Comparison of ENCODE assay signal across 17 mouse cellular contexts in genomic region chr2:105715409-105716115, GRCm38 (mm10). TPM values are rescaled to one million over a fixed set of nuclear protein-coding genes. Genes with fewer than 3 reads are reported as not detected.
DNase-seq lines count a peak whose midpoint lies in the region; ATAC-seq lines count a peak whose summit lies in the region.
"Had no signal": no experiment of that assay in that cellular context is flagged by ENCODE, and none has a peak within 500 bp of the region (broad histone marks: within the 10 kb centered on the region; RNA-seq: fewer than 3 reads in every experiment).

No protein-coding gene starts in this region.

- H3K9ac ChIP-seq in forebrain, embryonic 12.5 days: no peak overlapping the region
- no peak overlapping the region for H3K9ac ChIP-seq in midbrain, embryonic 11.5 days (ENCODE audit: low read length)
- no peak overlapping the region for H3K9ac ChIP-seq in midbrain, embryonic 13.5 days (replicated peaks)
- H3K9ac ChIP-seq: heart, embryonic 15.5 days; liver, embryonic 13.5 days had no signal

- DNase-seq in forebrain, embryonic 10.5 days (ENCODE audit: extremely low spot score, low spot score): no peak
- peak; percentile 79 for DNase-seq in midbrain, embryonic 11.5 days (ENCODE audit: low spot score, missing footprints)
- no peak for DNase-seq in midbrain, embryonic 10.5 days (ENCODE audit: low spot score)
- no peak for DNase-seq in gastrocnemius, postnatal 4 days (ENCODE audit: low spot score in 2 of 2)
- no peak for DNase-seq in cerebellum, postnatal 25 days
- no peak for DNase-seq in lung, postnatal 36 days
- DNase-seq: adrenal gland, postnatal 36 days; cerebellum, postnatal 10 days; kidney, adult 9 months; liver, embryonic 13.5 days; lung, postnatal 10 days; retina, postnatal 1 day; thymus, adult 2 months had no signal

- ATAC-seq in forebrain, embryonic 12.5 days (ENCODE audit: low FRiP score): no peak
- no peak for ATAC-seq in midbrain, embryonic 11.5 days (ENCODE audit: low FRiP score)
- 0 out of 2 replicates have a peak, but pooled peaks have one; percentile 35 for ATAC-seq in midbrain, embryonic 13.5 days

- H3K9me3 ChIP-seq in forebrain, embryonic 10.5 days: no peaks in the 10 kb centered on the region
- H3K9me3 ChIP-seq in forebrain, embryonic 12.5 days: no peaks in the 10 kb centered on the region
- H3K9me3 ChIP-seq in midbrain, embryonic 11.5 days (ENCODE audit: control insufficient read depth, low read length): no peaks in the 10 kb centered on the region
- no peaks in the 10 kb centered on the region for H3K9me3 ChIP-seq in midbrain, embryonic 10.5 days (replicated peaks)
- H3K9me3 ChIP-seq in midbrain, embryonic 13.5 days: no peaks in the 10 kb centered on the region
- H3K9me3 ChIP-seq: heart, embryonic 15.5 days; liver, embryonic 13.5 days had no signal

- peaks cover 61% of the 10 kb centered on the region for H3K4me1 ChIP-seq in forebrain, embryonic 10.5 days
- peaks cover 37% of the 10 kb centered on the region for H3K4me1 ChIP-seq in forebrain, embryonic 12.5 days
- H3K4me1 ChIP-seq in midbrain, embryonic 11.5 days (ENCODE audit: control insufficient read depth, insufficient read depth, low read length): peaks cover 5% of the 10 kb centered on the region
- H3K4me1 ChIP-seq in midbrain, embryonic 10.5 days: peaks cover 42% of the 10 kb centered on the region
- peaks cover 15% of the 10 kb centered on the region for H3K4me1 ChIP-seq in midbrain, embryonic 13.5 days (replicated peaks)
- H3K4me1 ChIP-seq: heart, embryonic 15.5 days; liver, embryonic 13.5 days had no signal

- peaks cover 17% of the 10 kb centered on the region for H3K27me3 ChIP-seq in forebrain, embryonic 10.5 days (ENCODE audit: poor library complexity, severe bottlenecking)
- H3K27me3 ChIP-seq in forebrain, embryonic 12.5 days: peaks cover 19% of the 10 kb centered on the region
- peaks cover 24% of the 10 kb centered on the region for H3K27me3 ChIP-seq in midbrain, embryonic 11.5 days (ENCODE audit: control insufficient read depth, insufficient read depth, low read length)
- H3K27me3 ChIP-seq in midbrain, embryonic 10.5 days (ENCODE audit: low read depth, poor library complexity, severe bottlenecking): peaks cover 78% of the 10 kb centered on the region
- peaks cover 58% of the 10 kb centered on the region for H3K27me3 ChIP-seq in midbrain, embryonic 13.5 days
- H3K27me3 ChIP-seq: liver, embryonic 13.5 days had no signal

- no peak overlapping the region for H3K4me2 ChIP-seq in forebrain, embryonic 12.5 days
- no peak overlapping the region for H3K4me2 ChIP-seq in midbrain, embryonic 11.5 days
- no peak overlapping the region for H3K4me2 ChIP-seq in midbrain, embryonic 13.5 days (replicated peaks)
- H3K4me2 ChIP-seq: heart, embryonic 15.5 days; liver, embryonic 13.5 days had no signal

- H3K27ac ChIP-seq in forebrain, embryonic 10.5 days: peak overlapping the region; percentile 45; the same call in 1 of the 2 replicates
- H3K27ac ChIP-seq in forebrain, embryonic 12.5 days: no peak overlapping the region
- no peak overlapping the region for H3K27ac ChIP-seq in midbrain, embryonic 11.5 days (ENCODE audit: low read depth, low read length)
- H3K27ac ChIP-seq in midbrain, embryonic 10.5 days (replicated peaks): no peak overlapping the region
- no peak overlapping the region for H3K27ac ChIP-seq in midbrain, embryonic 13.5 days
- H3K27ac ChIP-seq: heart, embryonic 15.5 days; liver, embryonic 13.5 days had no signal

- no peak overlapping the region for H3K4me3 ChIP-seq in forebrain, embryonic 10.5 days
- no peak overlapping the region for H3K4me3 ChIP-seq in forebrain, embryonic 12.5 days (replicated peaks)
- no peak overlapping the region for H3K4me3 ChIP-seq in midbrain, embryonic 11.5 days (ENCODE audit: low read depth, low read length)
- H3K4me3 ChIP-seq in midbrain, embryonic 10.5 days: no peak overlapping the region
- H3K4me3 ChIP-seq in midbrain, embryonic 13.5 days (replicated peaks): no peak overlapping the region
- H3K4me3 ChIP-seq: heart, embryonic 15.5 days; liver, embryonic 13.5 days had no signal

- 72% methylated on average over 8 of the region's 8 CpGs for WGBS in forebrain, embryonic 10.5 days
- 58% methylated on average over 8 of the region's 8 CpGs for WGBS in forebrain, embryonic 12.5 days
- 69% methylated on average over 8 of the region's 8 CpGs for WGBS in midbrain, embryonic 11.5 days
- 75% methylated on average over 8 of the region's 8 CpGs for WGBS in midbrain, embryonic 10.5 days
- 67% methylated on average over 8 of the region's 8 CpGs for WGBS in midbrain, embryonic 13.5 days

- peaks cover 5% of the 10 kb centered on the region for H3K36me3 ChIP-seq in forebrain, embryonic 10.5 days (replicated peaks)
- H3K36me3 ChIP-seq in forebrain, embryonic 12.5 days (replicated peaks): no peaks in the 10 kb centered on the region
- no peaks in the 10 kb centered on the region for H3K36me3 ChIP-seq in midbrain, embryonic 11.5 days (ENCODE audit: control insufficient read depth, insufficient read depth, low read length)
- no peaks in the 10 kb centered on the region for H3K36me3 ChIP-seq in midbrain, embryonic 10.5 days
- H3K36me3 ChIP-seq in midbrain, embryonic 13.5 days: no peaks in the 10 kb centered on the region
- H3K36me3 ChIP-seq: heart, embryonic 15.5 days; liver, embryonic 13.5 days had no signal

RNA-seq across cellular contexts. Expression of gene Pax6, which starts 46.9 kb away (rescaled TPM):
- 76.8 and 79.6 TPM in 2 replicates for polyA plus RNA-seq in forebrain, embryonic 10.5 days (2016; fragmentation: Nextera tagmentation; extraction: Ambion mirVana)
- 110 and 111 TPM in 2 replicates for polyA plus RNA-seq in forebrain, embryonic 12.5 days (2016; fragmentation: Nextera tagmentation; extraction: Ambion mirVana)
- polyA plus RNA-seq in midbrain, embryonic 11.5 days (2014; fragmentation: Nextera tagmentation; extraction: Ambion mirVana): 45.5 and 45.7 TPM in 2 replicates
- 39.0 and 40.1 TPM in 2 replicates for polyA plus RNA-seq in midbrain, embryonic 10.5 days (2016; fragmentation: Nextera tagmentation; extraction: Ambion mirVana)
- polyA plus RNA-seq in midbrain, embryonic 13.5 days (2015; fragmentation: Nextera tagmentation; extraction: Ambion mirVana): 39.9 and 40.9 TPM in 2 replicates
- total RNA-seq in gastrocnemius, postnatal 4 days (2021): not detected
- total RNA-seq: adrenal gland, postnatal 36 days; megakaryocyte-erythroid progenitor cell, adult 5-6 weeks had no signal
